Mouse (Mus musculus): Measurements from ENCODE around the gene Aifm1.

Aifm1 gene

GRCm38 (mm10) chrX:48513166-48513807 lies at the start of gene Aifm1:
TSS of gene Aifm1 (minus strand) at chrX:48513563.
- peak; percentile 95 to 96 for DNase-seq (ENCODE audit: inconsistent age in 2 of 2, low spot score in 1 of 2)

GRCm38 (mm10) chrX:48532175-48532574 lies 18.8 kb upstream of the Aifm1 start:
- peak; percentile 75 to 93 for DNase-seq (ENCODE audit: inconsistent age in 2 of 2, low spot score in 1 of 2)

- peak in 1 of 2 experiments; percentile 32 for DNase-seq (ENCODE audit: inconsistent age in 2 of 2, low spot score in 1 of 2)
Observed at GRCm38 (mm10) chrX:48526435-48526834, 13.1 kb upstream of the Aifm1 start.

- DNase-seq (ENCODE audit: inconsistent age in 2 of 2, low spot score in 1 of 2), result peak in 1 of 2 experiments; percentile 23
Observed at GRCm38 (mm10) chrX:48525866-48526265, 12.5 kb upstream of the Aifm1 start.

- peak in 1 of 2 experiments; percentile 24 for DNase-seq (ENCODE audit: inconsistent age in 2 of 2, low spot score in 1 of 2)
Observed at GRCm38 (mm10) chrX:48525332-48525731, 12.0 kb upstream of the Aifm1 start.

GRCm38 (mm10) chrX:48523512-48523911 lies 10.1 kb upstream of the Aifm1 start:
- DNase-seq (ENCODE audit: inconsistent age in 2 of 2, low spot score in 1 of 2), result peak in 1 of 2 experiments; percentile 26

- DNase-seq (ENCODE audit: inconsistent age in 2 of 2, low spot score in 1 of 2), result peak; percentile 43 to 81
Observed at GRCm38 (mm10) chrX:48521651-48522050, 8.3 kb upstream of the Aifm1 start.

- peak; percentile 13 to 70 for DNase-seq (ENCODE audit: inconsistent age in 2 of 2, low spot score in 1 of 2)
Observed at GRCm38 (mm10) chrX:48519549-48520085, 6.3 kb upstream of the Aifm1 start.

GRCm38 (mm10) chrX:48518808-48519548 lies 5.6 kb upstream of the Aifm1 start, which contains the start of gene Rab33a:
TSS of gene Rab33a (plus strand) at chrX:48519285.
- DNase-seq (ENCODE audit: inconsistent age in 2 of 2, low spot score in 1 of 2), result peak; percentile 20 to 71

- peak; percentile 24 to 69 for DNase-seq (ENCODE audit: inconsistent age in 2 of 2, low spot score in 1 of 2)
Observed at GRCm38 (mm10) chrX:48518211-48518807, 4.9 kb upstream of the Aifm1 start.

GRCm38 (mm10) chrX:48513824-48514223 lies 461 bp upstream of the Aifm1 start:
- DNase-seq (ENCODE audit: inconsistent age in 2 of 2, low spot score in 1 of 2), result no peak

GRCm38 (mm10) chrX:48493763-48494162 lies 19.6 kb downstream of the Aifm1 start:
- DNase-seq (ENCODE audit: inconsistent age in 2 of 2, low spot score in 1 of 2), result no peak

GRCm38 (mm10) chrX:48481687-48482086 lies 31.7 kb downstream of the Aifm1 start:
- DNase-seq (ENCODE audit: inconsistent age in 2 of 2, low spot score in 1 of 2), result no peak

GRCm38 (mm10) chrX:48481095-48481494 lies 32.3 kb downstream of the Aifm1 start:
- DNase-seq (ENCODE audit: inconsistent age in 2 of 2, low spot score in 1 of 2), result no peak

- no peak for DNase-seq (ENCODE audit: inconsistent age in 2 of 2, low spot score in 1 of 2)
Observed at GRCm38 (mm10) chrX:48467355-48467946, 45.9 kb downstream of the Aifm1 start.

- no peak for DNase-seq (ENCODE audit: inconsistent age in 2 of 2, low spot score in 1 of 2)
Observed at GRCm38 (mm10) chrX:48466174-48466573, 47.2 kb downstream of the Aifm1 start.

- DNase-seq (ENCODE audit: inconsistent age in 2 of 2, low spot score in 1 of 2), result peak; percentile 59 to 79
Observed at GRCm38 (mm10) chrX:48464436-48464835, 48.9 kb downstream of the Aifm1 start.

GRCm38 (mm10) chrX:48463636-48464035 lies 49.7 kb downstream of the Aifm1 start:
- no peak for DNase-seq (ENCODE audit: inconsistent age in 2 of 2, low spot score in 1 of 2)

- peak; percentile 65 to 86 for DNase-seq (ENCODE audit: inconsistent age in 2 of 2, low spot score in 1 of 2)
Observed at GRCm38 (mm10) chrX:48462754-48463507, 50.4 kb downstream of the Aifm1 start, which contains the start of gene Elf4. TSS of gene Elf4 (minus strand) at chrX:48463132.

- DNase-seq (ENCODE audit: inconsistent age in 2 of 2, low spot score in 1 of 2), result no peak
Observed at GRCm38 (mm10) chrX:48462297-48462696, 51.1 kb downstream of the Aifm1 start.
